Mouse (Mus musculus): Measurements from ENCODE around the gene Prss44. TPM values are rescaled to one million over a fixed set of nuclear protein-coding genes. Genes with fewer than 3 reads are reported as not detected.

Gene Prss44
- polyA plus RNA-seq, 1 experiment from 2014 or later, result not detected

DNA sequence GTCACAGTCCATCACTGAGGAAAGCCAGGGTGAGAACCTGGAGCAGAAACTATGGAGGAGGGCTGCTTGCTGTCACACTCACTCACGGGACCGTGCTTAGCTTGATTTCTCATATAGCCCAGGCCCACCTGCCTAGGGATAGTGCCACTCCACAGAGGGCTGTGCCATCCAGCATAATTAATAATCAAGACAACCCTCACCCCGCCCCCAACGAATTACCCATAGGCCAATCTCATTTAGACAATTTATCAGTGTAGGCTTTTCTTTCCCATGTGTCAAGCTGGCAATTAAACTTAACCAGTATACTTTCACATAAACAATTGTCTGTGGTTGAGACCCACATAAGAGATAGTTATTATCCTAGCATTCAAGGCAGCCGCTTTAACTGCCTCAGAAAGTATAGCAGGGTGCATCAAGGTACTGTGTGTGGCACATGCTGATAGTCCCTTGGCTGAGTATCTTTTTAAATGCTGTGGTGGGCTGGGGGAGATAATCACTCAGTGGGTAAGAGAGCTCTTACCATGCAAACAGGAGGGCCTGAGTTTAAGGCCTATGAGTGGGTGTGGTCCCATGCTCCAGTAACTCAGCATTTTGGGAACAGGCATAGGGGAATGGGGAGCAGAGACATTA, 45.3 kb downstream of the Prss44 start:
- no peak for DNase-seq (ENCODE audit: low spot score)
- Histone ChIP-seq H3K27ac (replicated peaks; ENCODE audit: low read depth, low read length) (no peak overlapping the region), H3K4me1 (ENCODE audit: control insufficient read depth, insufficient read depth, low read length) (0 out of 2 replicates have a peak, but pooled peaks cover 4% of the 10 kb centered on the region), H3K9me3 (ENCODE audit: control insufficient read depth, low read length) (no peaks in the 10 kb centered on the region), H3K27me3 (ENCODE audit: control insufficient read depth, insufficient read depth, low read length) (0 out of 2 replicates have a peak, but pooled peaks cover 11% of the 10 kb centered on the region), H3K4me3 (ENCODE audit: low read depth, low read length) (no peak overlapping the region), H3K36me3 (ENCODE audit: control insufficient read depth, insufficient read depth, low read length) (no peaks in the 10 kb centered on the region), H3K9ac (ENCODE audit: low read length) (no peak overlapping the region), H3K4me2 (ENCODE audit: low read depth, severe bottlenecking) (no peak overlapping the region)
- 82% methylated on average over 5 of the region's 5 CpGs for WGBS
- no peak for ATAC-seq (ENCODE audit: insufficient number of reproducible peaks, low FRiP score, low TSS enrichment, low read depth)

DNA sequence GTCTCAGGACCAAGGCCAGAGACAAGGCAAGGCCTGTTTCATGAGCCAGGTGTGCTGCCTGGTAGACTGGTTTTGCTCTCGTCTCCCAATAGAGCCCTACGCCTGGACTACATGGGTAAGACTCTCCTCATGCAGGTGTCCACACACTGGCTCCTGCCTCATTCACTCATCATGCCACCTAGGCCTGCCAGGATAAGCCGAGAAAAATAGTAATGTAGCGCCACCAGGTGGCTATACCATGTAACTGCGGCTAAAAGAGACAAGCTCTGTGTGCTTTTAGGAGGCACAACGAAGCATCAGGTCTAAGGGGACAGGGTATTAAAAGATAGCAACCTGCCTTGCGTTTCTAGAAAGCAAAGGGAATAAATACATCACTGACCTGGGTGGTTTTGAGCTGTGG, 57.2 kb downstream of the Prss44 start:
- Histone ChIP-seq H3K27ac (replicated peaks; ENCODE audit: low read depth, low read length) (no peak overlapping the region), H3K4me1 (ENCODE audit: control insufficient read depth, insufficient read depth, low read length) (peaks cover 20% of the 10 kb centered on the region), H3K9me3 (ENCODE audit: control insufficient read depth, low read length) (no peaks in the 10 kb centered on the region), H3K4me2 (ENCODE audit: low read depth, severe bottlenecking) (no peak overlapping the region), H3K4me3 (ENCODE audit: low read depth, low read length) (no peak overlapping the region), H3K27me3 (ENCODE audit: control insufficient read depth, insufficient read depth, low read length) (peaks cover 18% of the 10 kb centered on the region), H3K36me3 (ENCODE audit: control insufficient read depth, insufficient read depth, low read length) (no peaks in the 10 kb centered on the region), H3K9ac (ENCODE audit: low read length) (no peak overlapping the region)
- ATAC-seq (ENCODE audit: insufficient number of reproducible peaks, low FRiP score, low TSS enrichment, low read depth) (no peak), DNase-seq (ENCODE audit: low spot score) (peak; percentile 76)
- WGBS, result 15% methylated on average over 7 of the region's 7 CpGs

Other genes starting within 250 kb of the Prss44 start
- gene Nradd, start 189.5 kb upstream of the Prss44 start, polyA plus RNA-seq (2014; fragmentation: Nextera tagmentation; extraction: Ambion mirVana), result 28.3 and 36.5 TPM in 2 replicates
- gene Nbeal2, start 159.8 kb upstream of the Prss44 start, polyA plus RNA-seq (2014; fragmentation: Nextera tagmentation; extraction: Ambion mirVana), result 0.35 and 0.53 TPM in 2 replicates
- gene Ccdc12, start 157.5 kb upstream of the Prss44 start, polyA plus RNA-seq (2014; fragmentation: Nextera tagmentation; extraction: Ambion mirVana), result 147 and 150 TPM in 2 replicates
- 0.26 and 1.8 TPM in 2 replicates for gene Myl3, start 72.1 kb upstream of the Prss44 start, polyA plus RNA-seq (2014; fragmentation: Nextera tagmentation; extraction: Ambion mirVana)
- 30.1 and 37.3 TPM in 2 replicates for gene Pth1r, start 66.8 kb upstream of the Prss44 start, polyA plus RNA-seq (2014; fragmentation: Nextera tagmentation; extraction: Ambion mirVana)
- not detected in 2 replicates for gene Prss42, start 15.8 kb upstream of the Prss44 start, polyA plus RNA-seq (2014; fragmentation: Nextera tagmentation; extraction: Ambion mirVana)
- not detected in 2 replicates for gene Prss43, start 12.7 kb downstream of the Prss44 start, polyA plus RNA-seq (2014; fragmentation: Nextera tagmentation; extraction: Ambion mirVana)
- not detected in 2 replicates for gene Prss45, start 20.6 kb downstream of the Prss44 start, polyA plus RNA-seq (2014; fragmentation: Nextera tagmentation; extraction: Ambion mirVana)
- not detected in 2 replicates for gene Prss46, start 30.5 kb downstream of the Prss44 start, polyA plus RNA-seq (2014; fragmentation: Nextera tagmentation; extraction: Ambion mirVana)
- 0.51 and 0.69 TPM in 2 replicates for gene Prss50, start 44.0 kb downstream of the Prss44 start, polyA plus RNA-seq (2014; fragmentation: Nextera tagmentation; extraction: Ambion mirVana)
- 1.4 and 1.5 TPM in 2 replicates for gene Als2cl, start 65.9 kb downstream of the Prss44 start, polyA plus RNA-seq (2014; fragmentation: Nextera tagmentation; extraction: Ambion mirVana)
- 0.23 and 0.52 TPM in 2 replicates for gene Tmie, start 66.1 kb downstream of the Prss44 start, polyA plus RNA-seq (2014; fragmentation: Nextera tagmentation; extraction: Ambion mirVana)
- not detected in 2 replicates for gene Fam240a, start 102.9 kb downstream of the Prss44 start, polyA plus RNA-seq (2014; fragmentation: Nextera tagmentation; extraction: Ambion mirVana)
- gene Tdgf1, start 132.2 kb downstream of the Prss44 start, polyA plus RNA-seq (2014; fragmentation: Nextera tagmentation; extraction: Ambion mirVana), result 0.14 TPM in 1 of 2 replicates, not detected in the other
- gene Lrrc2, start 137.6 kb downstream of the Prss44 start, polyA plus RNA-seq (2014; fragmentation: Nextera tagmentation; extraction: Ambion mirVana), result 0.23 and 0.33 TPM in 2 replicates
- gene Rtp3, start 176.6 kb downstream of the Prss44 start, polyA plus RNA-seq (2014; fragmentation: Nextera tagmentation; extraction: Ambion mirVana), result not detected in 2 replicates
- gene Ltf, start 205.3 kb downstream of the Prss44 start, polyA plus RNA-seq (2014; fragmentation: Nextera tagmentation; extraction: Ambion mirVana), result 0.14 and 0.16 TPM in 2 replicates
- 0.55 and 0.58 TPM in 2 replicates for gene Ccrl2, start 243.5 kb downstream of the Prss44 start, polyA plus RNA-seq (2014; fragmentation: Nextera tagmentation; extraction: Ambion mirVana)